Mouse (Mus musculus) heart, embryonic 10.5 days (tissue): Measurements from ENCODE around the gene Gm20390. TPM values are rescaled to one million over a fixed set of nuclear protein-coding genes. Genes with fewer than 3 reads are reported as not detected.
A peak's percentile ranks its signal among the peaks of the same experiment; 100 is the strongest.

Source experiments
- DNase-seq: peaks from one replicate; pipeline ENCODE4 v3.0.0-alpha.2; 2017; ENCODE audit warnings: low spot score
- H3K27ac ChIP-seq: fragments of 300-500 bp; sonication (generic); 2 replicates; pipeline ENCODE4 v1.5.1; 2016; ENCODE audit warnings: mild to moderate bottlenecking
- H3K27me3 ChIP-seq: fragments of 300-500 bp; sonication (generic); 2 replicates; pipeline ENCODE4 v1.6.1; 2016; ENCODE audit warnings: mild to moderate bottlenecking; ENCODE audit not compliant: poor library complexity, insufficient read depth, severe bottlenecking
- H3K36me3 ChIP-seq: fragments of 300-500 bp; sonication (generic); 2 replicates; pipeline ENCODE4 v1.6.1; 2016; ENCODE audit warnings: mild to moderate bottlenecking, moderate library complexity
- H3K4me1 ChIP-seq: fragments of 300-500 bp; sonication (generic); 2 replicates; pipeline ENCODE4 v1.6.1; 2016; ENCODE audit warnings: mild to moderate bottlenecking
- H3K4me3 ChIP-seq: fragments of 300-500 bp; sonication (generic); 2 replicates; pipeline ENCODE4 v1.5.1; 2016; ENCODE audit warnings: mild to moderate bottlenecking, moderate library complexity
- H3K9me3 ChIP-seq: fragments of 300-500 bp; sonication (generic); 2 replicates; pipeline ENCODE4 v1.6.1; 2016; ENCODE audit warnings: mild to moderate bottlenecking, moderate library complexity
- WGBS: fragments of 180-500 bp; shearing (Covaris S2); methylation state at CpG from one replicate; pipeline ENCODE4 v1.1.7; 2016; 5-methylcytosine and 5-hydroxymethylcytosine counted together
- polyA plus RNA-seq: library from polyadenylated mRNA; unstranded; fragments of >200 nt; fragmentation: Nextera tagmentation; extraction: Ambion mirVana; gene quantifications from 2 replicates; pipeline ENCODE4 v1.2.1, GENCODE M21; 2016

Gm20390 gene
- 432 and 461 TPM in 2 replicates for polyA plus RNA-seq

GRCm38 (mm10) chr11:93968005-93968847 lies at the start of gene Gm20390, which contains the start of gene Nme1:
Gm20390 (minus strand) TSS chr11:93968293.
Nme1 (minus strand) TSS chr11:93968521.
- Histone ChIP-seq H3K27ac (peak within 1 kb of the TSS; percentile 91), H3K36me3 (peaks cover 29% of the 10 kb centered on the region), H3K27me3 (no peaks in the 10 kb centered on the region), H3K9me3 (no peaks in the 10 kb centered on the region), H3K4me1 (peaks cover 9% of the 10 kb centered on the region), H3K4me3 (peak within 1 kb of the TSS; percentile 73)
- peak; percentile 99 for DNase-seq
- under 1% methylated on average over 40 of the region's 40 CpGs for WGBS

- 0 out of 2 replicates have a peak, but pooled peaks cover 3% of the 10 kb centered on the region for H3K4me1 ChIP-seq
- WGBS: 91% methylated on average over 2 of the region's 2 CpGs
- no peaks in the 10 kb centered on the region for H3K27me3 ChIP-seq
- no peaks in the 10 kb centered on the region for H3K9me3 ChIP-seq
- DNase-seq: no peak
- no peak overlapping the region for H3K4me3 ChIP-seq
- no peak overlapping the region for H3K27ac ChIP-seq
- peaks cover 4% of the 10 kb centered on the region; the same call in 1 of the 2 replicates for H3K36me3 ChIP-seq
Measured at GRCm38 (mm10) chr11:94003346-94003745, 35.3 kb upstream of the Gm20390 start.

- H3K9me3 ChIP-seq: no peaks in the 10 kb centered on the region
- H3K4me3 ChIP-seq: no peak overlapping the region
- H3K27ac ChIP-seq: no peak overlapping the region
- no peak for DNase-seq
- no peaks in the 10 kb centered on the region for H3K27me3 ChIP-seq
- H3K4me1 ChIP-seq: peaks cover 22% of the 10 kb centered on the region
- H3K36me3 ChIP-seq: peaks cover 4% of the 10 kb centered on the region; the same call in 1 of the 2 replicates
Measured at GRCm38 (mm10) chr11:93999276-93999675, 31.2 kb upstream of the Gm20390 start.

GRCm38 (mm10) chr11:93997141-93997775 lies 29.2 kb upstream of the Gm20390 start:
- H3K4me1 ChIP-seq: peaks cover 23% of the 10 kb centered on the region
- WGBS: 37% methylated on average over 13 of the region's 13 CpGs
- no peak for DNase-seq
- peak overlapping the region; percentile 97 for H3K4me3 ChIP-seq
- peak overlapping the region; percentile 97 for H3K27ac ChIP-seq
- no peaks in the 10 kb centered on the region for H3K9me3 ChIP-seq
- H3K27me3 ChIP-seq: no peaks in the 10 kb centered on the region
- no peaks in the 10 kb centered on the region for H3K36me3 ChIP-seq

GRCm38 (mm10) chr11:93996306-93997140 lies 28.4 kb upstream of the Gm20390 start:
- peak; percentile 89 for DNase-seq
- Histone ChIP-seq H3K36me3 (no peaks in the 10 kb centered on the region), H3K9me3 (no peaks in the 10 kb centered on the region), H3K4me3 (peak overlapping the region; percentile 97), H3K27me3 (no peaks in the 10 kb centered on the region), H3K27ac (peak overlapping the region; percentile 97), H3K4me1 (peaks cover 23% of the 10 kb centered on the region)
- under 1% methylated on average over 58 of the region's 58 CpGs for WGBS

- H3K27ac ChIP-seq: peak within 1 kb of the TSS; percentile 97
- H3K36me3 ChIP-seq: no peaks in the 10 kb centered on the region
- no peaks in the 10 kb centered on the region for H3K27me3 ChIP-seq
- DNase-seq: peak; percentile 96
- H3K9me3 ChIP-seq: no peaks in the 10 kb centered on the region
- H3K4me1 ChIP-seq: peaks cover 23% of the 10 kb centered on the region
- under 1% methylated on average over 70 of the region's 70 CpGs for WGBS
- peak within 1 kb of the TSS; percentile 97 for H3K4me3 ChIP-seq
Measured at GRCm38 (mm10) chr11:93995720-93996305, 27.7 kb upstream of the Gm20390 start, which contains the start of gene Spag9. Spag9 (plus strand) TSS chr11:93996091.

GRCm38 (mm10) chr11:93995111-93995719 lies 27.1 kb upstream of the Gm20390 start:
- 7% methylated on average over 15 of the region's 15 CpGs for WGBS
- H3K4me1 ChIP-seq: peaks cover 23% of the 10 kb centered on the region
- no peaks in the 10 kb centered on the region for H3K9me3 ChIP-seq
- H3K27me3 ChIP-seq: no peaks in the 10 kb centered on the region
- no peaks in the 10 kb centered on the region for H3K36me3 ChIP-seq
- peak overlapping the region; percentile 97 for H3K4me3 ChIP-seq
- H3K27ac ChIP-seq: peak overlapping the region; percentile 97
- DNase-seq: peak; percentile 93

- 66% methylated on average over 5 of the region's 5 CpGs for WGBS
- DNase-seq: no peak
- H3K27ac ChIP-seq: peak overlapping the region; percentile 97
- H3K4me1 ChIP-seq: peaks cover 23% of the 10 kb centered on the region
- no peaks in the 10 kb centered on the region for H3K9me3 ChIP-seq
- no peaks in the 10 kb centered on the region for H3K27me3 ChIP-seq
- peak overlapping the region; percentile 97 for H3K4me3 ChIP-seq
- no peaks in the 10 kb centered on the region for H3K36me3 ChIP-seq
Measured at GRCm38 (mm10) chr11:93994531-93994930, 26.4 kb upstream of the Gm20390 start.

GRCm38 (mm10) chr11:93988328-93989062 lies 20.4 kb upstream of the Gm20390 start:
- H3K9me3 ChIP-seq: no peaks in the 10 kb centered on the region
- H3K27me3 ChIP-seq: no peaks in the 10 kb centered on the region
- no peak for DNase-seq
- WGBS: 47% methylated on average over 12 of the region's 12 CpGs
- peaks cover 11% of the 10 kb centered on the region for H3K4me1 ChIP-seq
- H3K36me3 ChIP-seq: no peaks in the 10 kb centered on the region
- H3K4me3 ChIP-seq: no peak overlapping the region
- peak overlapping the region; percentile 81 for H3K27ac ChIP-seq

GRCm38 (mm10) chr11:93987625-93988327 lies 19.7 kb upstream of the Gm20390 start:
- peak overlapping the region; percentile 81 for H3K27ac ChIP-seq
- H3K36me3 ChIP-seq: no peaks in the 10 kb centered on the region
- no peak for DNase-seq
- no peaks in the 10 kb centered on the region for H3K27me3 ChIP-seq
- H3K9me3 ChIP-seq: no peaks in the 10 kb centered on the region
- H3K4me1 ChIP-seq: peaks cover 11% of the 10 kb centered on the region
- no peak overlapping the region for H3K4me3 ChIP-seq
- WGBS: 47% methylated on average over 8 of the region's 8 CpGs

- no peaks in the 10 kb centered on the region for H3K36me3 ChIP-seq
- no peak overlapping the region for H3K4me3 ChIP-seq
- no peaks in the 10 kb centered on the region for H3K9me3 ChIP-seq
- peak overlapping the region; percentile 81 for H3K27ac ChIP-seq
- H3K27me3 ChIP-seq: no peaks in the 10 kb centered on the region
- no peak for DNase-seq
- WGBS: 77% methylated on average over 4 of the region's 4 CpGs
- H3K4me1 ChIP-seq: peaks cover 11% of the 10 kb centered on the region
Measured at GRCm38 (mm10) chr11:93987026-93987425, 18.9 kb upstream of the Gm20390 start.
